Mouse (Mus musculus): ENCODE data around the gene Kcnd3. TPM values are rescaled to one million over a fixed set of nuclear protein-coding genes. Genes with fewer than 3 reads are reported as not detected.
A peak's percentile ranks its signal among the peaks of the same experiment; 100 is the strongest.

The Kcnd3 gene
- polyA plus RNA-seq, 1 experiment from 2014 or later, result 0.57 TPM

- peaks cover 62% of the 10 kb centered on the region for H3K4me1 ChIP-seq
Observed at GRCm38 (mm10) chr3:105717856-105718555, 265.9 kb downstream of the Kcnd3 start.

GRCm38 (mm10) chr3:105718746-105719145 is 266.6 kb downstream of the Kcnd3 start:
- no peak overlapping the region for H3K27ac ChIP-seq (replicated peaks)

More at GRCm38 (mm10) chr3:105717856-105718555, 265.9 kb downstream of the Kcnd3 start:
- peak overlapping the region; percentile 51 for H3K27ac ChIP-seq (replicated peaks)
- H3K9me3 ChIP-seq, result no peaks in the 10 kb centered on the region
- WGBS, result 47% methylated on average over 11 of the region's 11 CpGs
- H3K36me3 ChIP-seq (replicated peaks), result no peaks in the 10 kb centered on the region
- no peak overlapping the region for H3K4me3 ChIP-seq
- H3K27me3 ChIP-seq (replicated peaks; ENCODE audit: low read depth, poor library complexity, severe bottlenecking), result no peaks in the 10 kb centered on the region
- peak; percentile 64 for DNase-seq (ENCODE audit: low spot score)

GRCm38 (mm10) chr3:105719979-105720378 is 267.8 kb downstream of the Kcnd3 start:
- peaks cover 43% of the 10 kb centered on the region for H3K4me1 ChIP-seq
- H3K4me3 ChIP-seq, result no peak overlapping the region
- no peaks in the 10 kb centered on the region for H3K9me3 ChIP-seq
- no peaks in the 10 kb centered on the region for H3K27me3 ChIP-seq (replicated peaks; ENCODE audit: low read depth, poor library complexity, severe bottlenecking)
- no peak overlapping the region for H3K27ac ChIP-seq (replicated peaks)
- WGBS, result 65% methylated on average over 4 of the region's 4 CpGs
- no peaks in the 10 kb centered on the region for H3K36me3 ChIP-seq (replicated peaks)
- DNase-seq (ENCODE audit: low spot score), result no peak

More at GRCm38 (mm10) chr3:105718746-105719145, 266.6 kb downstream of the Kcnd3 start:
- 40% methylated on average over 4 of the region's 4 CpGs for WGBS
- Histone ChIP-seq H3K27me3 (replicated peaks; ENCODE audit: low read depth, poor library complexity, severe bottlenecking) (no peaks in the 10 kb centered on the region), H3K36me3 (replicated peaks) (no peaks in the 10 kb centered on the region), H3K4me3 (no peak overlapping the region), H3K4me1 (peaks cover 55% of the 10 kb centered on the region), H3K9me3 (no peaks in the 10 kb centered on the region)
- DNase-seq (ENCODE audit: low spot score), result no peak

DNA sequence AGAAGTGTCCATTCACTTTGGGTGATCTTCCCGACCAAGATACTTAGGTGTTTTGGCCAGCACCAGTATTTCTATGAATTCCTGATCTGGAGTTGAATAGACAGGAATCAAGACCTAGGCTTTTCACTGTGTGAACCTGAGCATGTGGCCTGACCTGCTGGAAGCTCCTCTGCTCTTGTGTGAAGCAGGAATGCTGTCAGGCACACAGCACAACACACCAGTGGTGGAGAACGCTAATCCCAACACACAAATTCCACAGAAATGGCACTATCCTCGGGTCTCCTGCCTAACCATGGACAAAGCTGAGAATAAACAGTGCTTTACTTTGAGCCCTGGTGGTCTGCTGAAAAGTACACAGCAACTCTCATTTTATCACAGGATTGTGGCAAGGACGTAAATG is 268.4 kb downstream of the Kcnd3 start:
- 74% methylated on average over 4 of the region's 4 CpGs for WGBS
- DNase-seq (ENCODE audit: low spot score), result no peak
- Histone ChIP-seq H3K4me1 (peaks cover 38% of the 10 kb centered on the region), H3K4me3 (no peak overlapping the region), H3K36me3 (replicated peaks) (no peaks in the 10 kb centered on the region), H3K27me3 (replicated peaks; ENCODE audit: low read depth, poor library complexity, severe bottlenecking) (no peaks in the 10 kb centered on the region), H3K9me3 (no peaks in the 10 kb centered on the region), H3K27ac (replicated peaks) (no peak overlapping the region)

- Histone ChIP-seq H3K4me1 (peaks cover 30% of the 10 kb centered on the region), H3K9me3 (no peaks in the 10 kb centered on the region), H3K4me3 (no peak overlapping the region), H3K36me3 (replicated peaks) (no peaks in the 10 kb centered on the region), H3K27me3 (replicated peaks; ENCODE audit: low read depth, poor library complexity, severe bottlenecking) (no peaks in the 10 kb centered on the region), H3K27ac (replicated peaks) (no peak overlapping the region)
- 70% methylated on average over 2 of the region's 2 CpGs for WGBS
- no peak for DNase-seq (ENCODE audit: low spot score)
Observed at GRCm38 (mm10) chr3:105721681-105722201, 269.6 kb downstream of the Kcnd3 start.

DNA sequence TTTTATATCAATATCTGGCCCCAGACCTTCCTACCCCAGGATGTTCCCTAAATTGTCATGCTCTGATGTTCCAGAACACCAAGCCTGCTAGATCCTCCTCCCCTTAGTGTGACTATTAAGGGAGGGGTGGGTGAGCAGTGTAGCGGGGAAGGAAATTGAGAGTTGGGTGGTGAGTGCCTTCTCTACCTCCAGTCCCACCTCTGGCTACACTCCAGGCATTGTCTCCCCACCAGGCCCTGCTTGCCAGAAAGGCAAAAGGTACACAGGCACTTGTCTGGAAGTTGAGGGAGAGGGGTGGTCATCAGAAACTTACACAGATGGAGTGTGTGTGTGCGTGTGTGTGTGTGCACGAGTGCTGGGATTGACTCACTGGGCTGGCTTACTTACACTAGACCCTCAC is 270.4 kb downstream of the Kcnd3 start:
- H3K4me1 ChIP-seq, result peaks cover 23% of the 10 kb centered on the region
- no peak overlapping the region for H3K4me3 ChIP-seq
- peaks cover 3% of the 10 kb centered on the region; the same call in 1 of the 2 replicates for H3K36me3 ChIP-seq (replicated peaks)
- no peaks in the 10 kb centered on the region for H3K9me3 ChIP-seq
- no peaks in the 10 kb centered on the region for H3K27me3 ChIP-seq (replicated peaks; ENCODE audit: low read depth, poor library complexity, severe bottlenecking)
- no peak overlapping the region for H3K27ac ChIP-seq (replicated peaks)
- WGBS, result 89% methylated on average over 3 of the region's 3 CpGs
- no peak for DNase-seq (ENCODE audit: low spot score)

Other genes with a start within 250 kb of the Kcnd3 start
- 51.7 and 54.6 TPM in 2 replicates for gene Ddx20, start 235.2 kb downstream of the Kcnd3 start, polyA plus RNA-seq (2016; fragmentation: Nextera tagmentation; extraction: Ambion mirVana)